Mouse (Mus musculus) limb, embryonic 15.5 days (tissue): Measurements from ENCODE around the gene Hoxd9. TPM values are rescaled to one million over a fixed set of nuclear protein-coding genes. Genes with fewer than 3 reads are reported as not detected.

Experiments used
- ATAC-seq: fragments of 200-750 bp; cut with Nextera tagmentation; 2 replicates; pipeline ENCODE4 v1.8.0; 2017; ENCODE audit warnings: low read depth, moderate TSS enrichment; ENCODE audit not compliant: insufficient number of reproducible peaks, low FRiP score, low TSS enrichment
- H3K27ac ChIP-seq: fragments of 300-500 bp; sonication (generic); 2 replicates; pipeline ENCODE4 v1.5.1; 2015; ENCODE audit warnings: moderate library complexity, mild to moderate bottlenecking, inconsistent platforms
- H3K27me3 ChIP-seq: fragments of 300-500 bp; sonication (generic); 2 replicates; pipeline ENCODE4 v1.6.1; 2015; ENCODE audit warnings: inconsistent platforms
- H3K36me3 ChIP-seq: fragments of 300-500 bp; sonication (generic); 2 replicates; pipeline ENCODE4 v1.6.1; 2015; ENCODE audit warnings: inconsistent platforms
- H3K4me1 ChIP-seq: fragments of 300-500 bp; sonication (generic); 2 replicates; pipeline ENCODE4 v1.6.1; 2015; ENCODE audit warnings: inconsistent platforms
- H3K4me2 ChIP-seq: fragments of 300-500 bp; sonication (generic); 2 replicates; pipeline ENCODE4 v1.6.1; 2015; ENCODE audit warnings: mild to moderate bottlenecking, inconsistent platforms
- H3K4me3 ChIP-seq: fragments of 300-500 bp; sonication (generic); 2 replicates; pipeline ENCODE4 v1.5.1; 2015; ENCODE audit warnings: mild to moderate bottlenecking, inconsistent platforms
- H3K9ac ChIP-seq: fragments of 300-500 bp; sonication (generic); 2 replicates; pipeline ENCODE4 v1.6.1; 2015; ENCODE audit warnings: inconsistent platforms
- H3K9me3 ChIP-seq: fragments of 300-500 bp; sonication (generic); 2 replicates; pipeline ENCODE4 v1.6.1; 2016; ENCODE audit warnings: inconsistent platforms
- WGBS: fragments of 180-500 bp; shearing (Covaris S2); methylation state at CpG from one replicate; pipeline ENCODE4 v1.1.7; 2015; 5-methylcytosine and 5-hydroxymethylcytosine counted together
- polyA plus RNA-seq: library from polyadenylated mRNA; unstranded; fragments of >200 nt; fragmentation: Nextera tagmentation; extraction: Ambion mirVana; gene quantifications from 2 replicates; pipeline ENCODE4 v1.2.1, GENCODE M21; 2015

Gene Hoxd9
- polyA plus RNA-seq: 7.1 TPM in 2 replicates

- WGBS: 2% methylated on average over 43 of the region's 43 CpGs
- Histone ChIP-seq H3K27ac (peak within 1 kb of the TSS; percentile 78), H3K4me2 (peak within 1 kb of the TSS; percentile 61), H3K36me3 (peaks cover 4% of the 10 kb centered on the region; the same call in 1 of the 2 replicates), H3K4me1 (peaks cover 50% of the 10 kb centered on the region), H3K27me3 (peaks cover 81% of the 10 kb centered on the region), H3K9ac (peak within 1 kb of the TSS; percentile 47), H3K4me3 (peak within 1 kb of the TSS; percentile 48), H3K9me3 (no peaks in the 10 kb centered on the region)
- ATAC-seq: 0 out of 2 replicates have a peak, but pooled peaks have one; percentile 31
Measured at GRCm38 (mm10) chr2:74697567-74698121, at the start of gene Hoxd9. Gene Hoxd9 (plus strand): TSS chr2:74697727.

GRCm38 (mm10) chr2:74652996-74653340 lies 44.6 kb upstream of the Hoxd9 start:
- H3K36me3 ChIP-seq: no peaks in the 10 kb centered on the region
- ATAC-seq: no peak
- no peaks in the 10 kb centered on the region for H3K9me3 ChIP-seq
- H3K4me3 ChIP-seq: no peak overlapping the region
- no peak overlapping the region for H3K27ac ChIP-seq
- peaks cover 77% of the 10 kb centered on the region for H3K27me3 ChIP-seq
- WGBS: 43% methylated on average over 2 of the region's 2 CpGs
- peaks cover 34% of the 10 kb centered on the region for H3K4me1 ChIP-seq
- no peak overlapping the region for H3K9ac ChIP-seq
- no peak overlapping the region for H3K4me2 ChIP-seq

GRCm38 (mm10) chr2:74653781-74654535 lies 43.6 kb upstream of the Hoxd9 start:
- Histone ChIP-seq H3K36me3 (no peaks in the 10 kb centered on the region), H3K27me3 (peaks cover 67% of the 10 kb centered on the region), H3K27ac (peak overlapping the region; percentile 82), H3K4me3 (peak overlapping the region; percentile 46; the same call in 1 of the 2 replicates), H3K4me1 (peaks cover 27% of the 10 kb centered on the region), H3K4me2 (peak overlapping the region; percentile 60), H3K9me3 (no peaks in the 10 kb centered on the region), H3K9ac (no peak overlapping the region)
- no peak for ATAC-seq
- 12% methylated on average over 17 of the region's 17 CpGs for WGBS

GRCm38 (mm10) chr2:74654743-74655419 lies 42.6 kb upstream of the Hoxd9 start:
- peak overlapping the region; percentile 82 for H3K27ac ChIP-seq
- peak overlapping the region; percentile 46 for H3K4me3 ChIP-seq
- no peaks in the 10 kb centered on the region for H3K36me3 ChIP-seq
- H3K27me3 ChIP-seq: peaks cover 66% of the 10 kb centered on the region
- WGBS: 6% methylated on average over 20 of the region's 20 CpGs
- H3K9ac ChIP-seq: no peak overlapping the region
- no peaks in the 10 kb centered on the region for H3K9me3 ChIP-seq
- H3K4me1 ChIP-seq: peaks cover 26% of the 10 kb centered on the region
- peak overlapping the region; percentile 60 for H3K4me2 ChIP-seq
- ATAC-seq: peak; percentile 42

GRCm38 (mm10) chr2:74655420-74655781 lies 42.1 kb upstream of the Hoxd9 start:
- ATAC-seq: peak; percentile 38; the same call in 1 of the 2 replicates
- Histone ChIP-seq H3K9me3 (no peaks in the 10 kb centered on the region), H3K4me2 (peak overlapping the region; percentile 60), H3K27ac (peak overlapping the region; percentile 82), H3K4me3 (peak overlapping the region; percentile 46), H3K4me1 (peaks cover 26% of the 10 kb centered on the region), H3K27me3 (peaks cover 61% of the 10 kb centered on the region), H3K36me3 (no peaks in the 10 kb centered on the region), H3K9ac (peak overlapping the region; percentile 39)
- WGBS: under 1% methylated on average over 44 of the region's 47 CpGs

GRCm38 (mm10) chr2:74655821-74656631 lies 41.5 kb upstream of the Hoxd9 start:
- H3K36me3 ChIP-seq: no peaks in the 10 kb centered on the region
- H3K4me1 ChIP-seq: peaks cover 30% of the 10 kb centered on the region
- WGBS: under 1% methylated on average over 69 of the region's 69 CpGs
- peak overlapping the region; percentile 46 for H3K4me3 ChIP-seq
- peak overlapping the region; percentile 39 for H3K9ac ChIP-seq
- peak overlapping the region; percentile 60 for H3K4me2 ChIP-seq
- ATAC-seq: no peak
- H3K27ac ChIP-seq: peak overlapping the region; percentile 82
- H3K9me3 ChIP-seq: no peaks in the 10 kb centered on the region
- peaks cover 61% of the 10 kb centered on the region for H3K27me3 ChIP-seq

- 6% methylated on average over 4 of the region's 4 CpGs for WGBS
- Histone ChIP-seq H3K27ac (peak overlapping the region; percentile 58), H3K27me3 (peaks cover 63% of the 10 kb centered on the region), H3K4me3 (peak overlapping the region; percentile 46), H3K4me1 (peaks cover 33% of the 10 kb centered on the region), H3K36me3 (no peaks in the 10 kb centered on the region), H3K9me3 (no peaks in the 10 kb centered on the region), H3K9ac (0 out of 2 replicates have a peak overlapping the region, but pooled peaks have one; percentile 39), H3K4me2 (peak overlapping the region; percentile 60)
- ATAC-seq: no peak
Measured at GRCm38 (mm10) chr2:74656632-74657021, 40.9 kb upstream of the Hoxd9 start.

- peak overlapping the region; percentile 46 for H3K4me3 ChIP-seq
- H3K27me3 ChIP-seq: peaks cover 63% of the 10 kb centered on the region
- no peaks in the 10 kb centered on the region for H3K9me3 ChIP-seq
- no peaks in the 10 kb centered on the region for H3K36me3 ChIP-seq
- 2% methylated on average over 62 of the region's 62 CpGs for WGBS
- peak overlapping the region; percentile 44 for H3K4me2 ChIP-seq
- H3K4me1 ChIP-seq: peaks cover 36% of the 10 kb centered on the region
- H3K27ac ChIP-seq: peak overlapping the region; percentile 89
- ATAC-seq: no peak
- peak overlapping the region; percentile 53 for H3K9ac ChIP-seq
Measured at GRCm38 (mm10) chr2:74657251-74658023, 40.1 kb upstream of the Hoxd9 start.

GRCm38 (mm10) chr2:74658024-74658666 lies 39.4 kb upstream of the Hoxd9 start:
- no peaks in the 10 kb centered on the region for H3K36me3 ChIP-seq
- H3K9me3 ChIP-seq: no peaks in the 10 kb centered on the region
- H3K4me3 ChIP-seq: peak overlapping the region; percentile 46
- H3K27me3 ChIP-seq: peaks cover 66% of the 10 kb centered on the region
- peak overlapping the region; percentile 53 for H3K9ac ChIP-seq
- peak overlapping the region; percentile 44 for H3K4me2 ChIP-seq
- peaks cover 36% of the 10 kb centered on the region for H3K4me1 ChIP-seq
- 3% methylated on average over 15 of the region's 15 CpGs for WGBS
- no peak for ATAC-seq
- H3K27ac ChIP-seq: peak overlapping the region; percentile 89

- Histone ChIP-seq H3K27me3 (peaks cover 71% of the 10 kb centered on the region), H3K4me2 (peak overlapping the region; percentile 44), H3K27ac (peak overlapping the region; percentile 89), H3K4me1 (peaks cover 36% of the 10 kb centered on the region), H3K9ac (peak overlapping the region; percentile 18), H3K9me3 (no peaks in the 10 kb centered on the region), H3K4me3 (peak overlapping the region; percentile 46), H3K36me3 (no peaks in the 10 kb centered on the region)
- ATAC-seq: no peak
- WGBS: 1% methylated on average over 47 of the region's 47 CpGs
Measured at GRCm38 (mm10) chr2:74658667-74659371, 38.7 kb upstream of the Hoxd9 start.
